Mouse (Mus musculus) heart, embryonic 15.5 days (tissue): ENCODE measurements around the gene Osbpl2. TPM values are rescaled to one million over a fixed set of nuclear protein-coding genes. Genes with fewer than 3 reads are reported as not detected.

Experiments
- ATAC-seq: fragments of 200-750 bp; cut with Nextera tagmentation; replicated peaks from 2 replicates; pipeline ENCODE4 v1.8.0; 2017; ENCODE audit warnings: low read depth, moderate TSS enrichment; ENCODE audit not compliant: insufficient number of reproducible peaks, insufficient read depth, low FRiP score
- H3K27ac ChIP-seq: fragments of 300-500 bp; sonication (generic); 2 replicates; pipeline ENCODE4 v1.5.1; 2015; ENCODE audit warnings: mild to moderate bottlenecking, inconsistent platforms
- H3K27me3 ChIP-seq: fragments of 300-500 bp; sonication (generic); 2 replicates; pipeline ENCODE4 v1.6.1; 2015; ENCODE audit warnings: inconsistent platforms
- H3K36me3 ChIP-seq: fragments of 300-500 bp; sonication (generic); 2 replicates; pipeline ENCODE4 v1.6.1; 2015; ENCODE audit warnings: mild to moderate bottlenecking, inconsistent platforms
- H3K4me1 ChIP-seq: fragments of 300-500 bp; sonication (generic); replicated peaks from 2 replicates; pipeline ENCODE4 v1.6.1; 2015; ENCODE audit warnings: inconsistent platforms
- H3K4me2 ChIP-seq: fragments of 300-500 bp; sonication (generic); 2 replicates; pipeline ENCODE4 v1.6.1; 2015; ENCODE audit warnings: inconsistent platforms, mild to moderate bottlenecking, moderate library complexity
- H3K4me3 ChIP-seq: fragments of 300-500 bp; sonication (generic); 2 replicates; pipeline ENCODE4 v1.5.1; 2015; ENCODE audit warnings: mild to moderate bottlenecking, inconsistent platforms
- H3K9ac ChIP-seq: fragments of 300-500 bp; sonication (generic); 2 replicates; pipeline ENCODE4 v1.6.1; 2015; ENCODE audit warnings: mild to moderate bottlenecking, inconsistent platforms
- H3K9me3 ChIP-seq: fragments of 300-500 bp; sonication (generic); replicated peaks from 2 replicates; pipeline ENCODE4 v1.6.1; 2016; ENCODE audit warnings: inconsistent platforms
- WGBS: fragments of 180-500 bp; shearing (Covaris S2); methylation state at CpG from one replicate; pipeline ENCODE4 v1.1.7; 2015; ENCODE audit warnings: mixed read lengths; 5-methylcytosine and 5-hydroxymethylcytosine counted together
- polyA plus RNA-seq: library from polyadenylated mRNA; unstranded; fragments of >200 nt; fragmentation: Nextera tagmentation; extraction: Ambion mirVana; gene quantifications from 2 replicates; pipeline ENCODE4 v1.2.1, GENCODE M21; 2015

The Osbpl2 gene
- polyA plus RNA-seq, 1 experiment from 2014 or later, result 31.5 TPM

GRCm38 (mm10) chr2:180184752-180185109, 65.6 kb downstream of the Osbpl2 start:
- Histone ChIP-seq H3K9ac (no peak overlapping the region), H3K9me3 (no peaks in the 10 kb centered on the region), H3K4me2 (no peak overlapping the region), H3K4me3 (no peak overlapping the region), H3K27ac (no peak overlapping the region), H3K27me3 (no peaks in the 10 kb centered on the region), H3K36me3 (peaks cover 45% of the 10 kb centered on the region), H3K4me1 (no peaks in the 10 kb centered on the region)
- 80% methylated on average over 6 of the region's 6 CpGs for WGBS
- ATAC-seq, result no peak

GRCm38 (mm10) chr2:180185686-180186085, 66.6 kb downstream of the Osbpl2 start:
- Histone ChIP-seq H3K27ac (no peak overlapping the region), H3K4me2 (no peak overlapping the region), H3K27me3 (no peaks in the 10 kb centered on the region), H3K4me3 (no peak overlapping the region), H3K4me1 (no peaks in the 10 kb centered on the region), H3K36me3 (peaks cover 44% of the 10 kb centered on the region), H3K9me3 (no peaks in the 10 kb centered on the region), H3K9ac (no peak overlapping the region)
- ATAC-seq, result no peak
- whole genome bisulfite sequencing, result 95% methylated on average over 14 of the region's 14 CpGs

GRCm38 (mm10) chr2:180187362-180187761, 68.3 kb downstream of the Osbpl2 start:
- Histone ChIP-seq H3K9ac (no peak overlapping the region), H3K27ac (no peak overlapping the region), H3K36me3 (peaks cover 34% of the 10 kb centered on the region), H3K4me1 (no peaks in the 10 kb centered on the region), H3K4me2 (no peak overlapping the region), H3K4me3 (no peak overlapping the region), H3K27me3 (no peaks in the 10 kb centered on the region), H3K9me3 (no peaks in the 10 kb centered on the region)
- 88% methylated on average over 11 of the region's 11 CpGs for WGBS
- ATAC-seq, result no peak

- Histone ChIP-seq H3K27ac (no peak overlapping the region), H3K9me3 (no peaks in the 10 kb centered on the region), H3K36me3 (peaks cover 35% of the 10 kb centered on the region), H3K4me3 (no peak overlapping the region), H3K27me3 (no peaks in the 10 kb centered on the region), H3K4me1 (no peaks in the 10 kb centered on the region), H3K4me2 (no peak overlapping the region), H3K9ac (no peak overlapping the region)
- 67% methylated on average over 8 of the region's 12 CpGs for WGBS
- ATAC-seq, result no peak
These were observed 77.7 kb downstream of the Osbpl2 start for GRCm38 (mm10) chr2:180196610-180197322.

- Histone ChIP-seq H3K4me3 (no peak overlapping the region), H3K36me3 (peaks cover 39% of the 10 kb centered on the region), H3K27me3 (no peaks in the 10 kb centered on the region), H3K27ac (no peak overlapping the region), H3K9ac (no peak overlapping the region), H3K4me1 (no peaks in the 10 kb centered on the region), H3K9me3 (no peaks in the 10 kb centered on the region), H3K4me2 (no peak overlapping the region)
- no peak for ATAC-seq
- 80% methylated on average over 10 of the region's 10 CpGs for WGBS
These were observed 78.4 kb downstream of the Osbpl2 start for GRCm38 (mm10) chr2:180197323-180198037.

- Histone ChIP-seq H3K4me2 (no peak overlapping the region), H3K4me1 (no peaks in the 10 kb centered on the region), H3K27ac (no peak overlapping the region), H3K36me3 (peaks cover 34% of the 10 kb centered on the region), H3K27me3 (no peaks in the 10 kb centered on the region), H3K9ac (no peak overlapping the region), H3K4me3 (no peak overlapping the region), H3K9me3 (no peaks in the 10 kb centered on the region)
- ATAC-seq, result no peak
- 90% methylated on average over 10 of the region's 10 CpGs for WGBS
These were observed 79.7 kb downstream of the Osbpl2 start for GRCm38 (mm10) chr2:180198782-180199181.

- no peak for ATAC-seq
- Histone ChIP-seq H3K4me2 (no peak overlapping the region), H3K27ac (no peak overlapping the region), H3K9ac (no peak overlapping the region), H3K9me3 (no peaks in the 10 kb centered on the region), H3K27me3 (no peaks in the 10 kb centered on the region), H3K4me1 (no peaks in the 10 kb centered on the region; the same call in 1 of the 2 replicates), H3K4me3 (no peak overlapping the region), H3K36me3 (peaks cover 20% of the 10 kb centered on the region)
- 74% methylated on average over 11 of the region's 11 CpGs for WGBS
These were observed 81.6 kb downstream of the Osbpl2 start for GRCm38 (mm10) chr2:180200681-180201080.

- 77% methylated on average over 9 of the region's 9 CpGs for WGBS
- Histone ChIP-seq H3K4me3 (no peak overlapping the region), H3K9ac (no peak overlapping the region), H3K36me3 (peaks cover 14% of the 10 kb centered on the region; the same call in 1 of the 2 replicates), H3K4me1 (no peaks in the 10 kb centered on the region; the same call in 1 of the 2 replicates), H3K4me2 (no peak overlapping the region), H3K9me3 (no peaks in the 10 kb centered on the region), H3K27me3 (no peaks in the 10 kb centered on the region), H3K27ac (no peak overlapping the region)
- ATAC-seq, result no peak
These were observed 82.2 kb downstream of the Osbpl2 start for GRCm38 (mm10) chr2:180201303-180201702.

GRCm38 (mm10) chr2:180202263-180202662, 83.2 kb downstream of the Osbpl2 start:
- Histone ChIP-seq H3K27ac (no peak overlapping the region), H3K4me3 (no peak overlapping the region), H3K4me2 (no peak overlapping the region), H3K27me3 (no peaks in the 10 kb centered on the region), H3K36me3 (peaks cover 14% of the 10 kb centered on the region; the same call in 1 of the 2 replicates), H3K9ac (no peak overlapping the region), H3K4me1 (no peaks in the 10 kb centered on the region; the same call in 1 of the 2 replicates), H3K9me3 (no peaks in the 10 kb centered on the region)
- no peak for ATAC-seq
- 89% methylated on average over 14 of the region's 14 CpGs for WGBS

GRCm38 (mm10) chr2:180202805-180203204, 83.7 kb downstream of the Osbpl2 start:
- no peak for ATAC-seq
- Histone ChIP-seq H3K9me3 (no peaks in the 10 kb centered on the region), H3K36me3 (peaks cover 12% of the 10 kb centered on the region; the same call in 1 of the 2 replicates), H3K4me2 (no peak overlapping the region), H3K9ac (no peak overlapping the region), H3K27me3 (no peaks in the 10 kb centered on the region), H3K27ac (no peak overlapping the region), H3K4me3 (no peak overlapping the region), H3K4me1 (peaks cover 3% of the 10 kb centered on the region)
- WGBS, result 63% methylated on average over 10 of the region's 10 CpGs

GRCm38 (mm10) chr2:180204501-180204900, 85.4 kb downstream of the Osbpl2 start:
- WGBS, result 48% methylated on average over 9 of the region's 9 CpGs
- H3K4me2 ChIP-seq, result no peak overlapping the region
- H3K4me1 ChIP-seq, result peaks cover 8% of the 10 kb centered on the region
- no peak overlapping the region for H3K27ac ChIP-seq
- ATAC-seq, result no peak
- no peak overlapping the region for H3K9ac ChIP-seq
- no peaks in the 10 kb centered on the region for H3K27me3 ChIP-seq
- H3K4me3 ChIP-seq, result no peak overlapping the region
- no peaks in the 10 kb centered on the region for H3K9me3 ChIP-seq
- peaks cover 4% of the 10 kb centered on the region; the same call in 1 of the 2 replicates for H3K36me3 ChIP-seq
